Mouse (Mus musculus) spleen, adult 2 months (tissue): ENCODE results near the gene Sdk1.

Experiments
- CTCF ChIP-seq: fragments of 200-500 bp; IDR thresholded peaks from 2 replicates; pipeline ENCODE4 v1.5.1; 2011; ENCODE audit warnings: mild to moderate bottlenecking, inconsistent platforms; ENCODE audit not compliant: insufficient read depth, insufficient read length, insufficient replicate concordance; ENCODE audit errors: extremely low read depth
- POLR2A ChIP-seq: fragments of 200-500 bp; IDR thresholded peaks from 2 replicates; pipeline ENCODE4 v1.6.1; 2011; ENCODE audit warnings: low read depth, low read length, inconsistent platforms

- no peak for TF ChIP-seq POLR2A
- TF ChIP-seq CTCF = no peak
These were observed 988.5 kb downstream of the Sdk1 start for GRCm38 (mm10) chr5:142229811-142230205.
